Mouse (Mus musculus) 416B (cell line): Measurements from ENCODE around the gene Prdm15.
A peak's percentile ranks its signal among the peaks of the same experiment; 100 is the strongest.

Experiments
- DNase-seq: peaks from one replicate; pipeline ENCODE4 v3.0.0; 2011; ENCODE audit warnings: low read depth

The Prdm15 gene

GRCm38 (mm10) chr16:97819532-97819931, 32.1 kb downstream of the Prdm15 start:
- peak; percentile 86 for DNase-seq

GRCm38 (mm10) chr16:97817414-97817813, 34.2 kb downstream of the Prdm15 start:
- no peak for DNase-seq

- DNase-seq = peak; percentile 55
Measured at GRCm38 (mm10) chr16:97815269-97815668, 36.4 kb downstream of the Prdm15 start.

GRCm38 (mm10) chr16:97814060-97814459, 37.6 kb downstream of the Prdm15 start:
- DNase-seq = no peak

GRCm38 (mm10) chr16:97808881-97809280, 42.8 kb downstream of the Prdm15 start:
- no peak for DNase-seq

GRCm38 (mm10) chr16:97805646-97806045, 46.0 kb downstream of the Prdm15 start:
- DNase-seq = no peak

GRCm38 (mm10) chr16:97804680-97805547, 46.7 kb downstream of the Prdm15 start:
- peak; percentile 80 for DNase-seq

GRCm38 (mm10) chr16:97797950-97798869, 53.4 kb downstream of the Prdm15 start:
- peak; percentile 54 for DNase-seq

GRCm38 (mm10) chr16:97797212-97797611, 54.4 kb downstream of the Prdm15 start:
- peak; percentile 32 for DNase-seq

GRCm38 (mm10) chr16:97794256-97794655, 57.4 kb downstream of the Prdm15 start:
- DNase-seq = peak; percentile 22

GRCm38 (mm10) chr16:97783057-97783456, 68.6 kb downstream of the Prdm15 start:
- no peak for DNase-seq

- DNase-seq = peak; percentile 74
Measured at GRCm38 (mm10) chr16:97778353-97779025, 73.2 kb downstream of the Prdm15 start.

GRCm38 (mm10) chr16:97766501-97766900, 85.1 kb downstream of the Prdm15 start:
- no peak for DNase-seq

GRCm38 (mm10) chr16:97764626-97765025, 87.0 kb downstream of the Prdm15 start:
- no peak for DNase-seq

GRCm38 (mm10) chr16:97763990-97764340, 87.7 kb downstream of the Prdm15 start:
- DNase-seq = no peak

GRCm38 (mm10) chr16:97763061-97763989, 88.3 kb downstream of the Prdm15 start, which contains the start of gene Ripk4:
Gene Ripk4 (minus strand): TSS chr16:97763787.
- no peak for DNase-seq

- DNase-seq = no peak
Measured at GRCm38 (mm10) chr16:97761782-97762181, 89.9 kb downstream of the Prdm15 start.

GRCm38 (mm10) chr16:97759681-97760080, 92.0 kb downstream of the Prdm15 start:
- DNase-seq = no peak

- no peak for DNase-seq
Measured at GRCm38 (mm10) chr16:97758288-97758687, 93.4 kb downstream of the Prdm15 start.

- DNase-seq = peak; percentile 86
Measured at GRCm38 (mm10) chr16:97756460-97756859, 95.2 kb downstream of the Prdm15 start.
